Mouse (Mus musculus): ENCODE data around the gene Specc1.

DNA sequence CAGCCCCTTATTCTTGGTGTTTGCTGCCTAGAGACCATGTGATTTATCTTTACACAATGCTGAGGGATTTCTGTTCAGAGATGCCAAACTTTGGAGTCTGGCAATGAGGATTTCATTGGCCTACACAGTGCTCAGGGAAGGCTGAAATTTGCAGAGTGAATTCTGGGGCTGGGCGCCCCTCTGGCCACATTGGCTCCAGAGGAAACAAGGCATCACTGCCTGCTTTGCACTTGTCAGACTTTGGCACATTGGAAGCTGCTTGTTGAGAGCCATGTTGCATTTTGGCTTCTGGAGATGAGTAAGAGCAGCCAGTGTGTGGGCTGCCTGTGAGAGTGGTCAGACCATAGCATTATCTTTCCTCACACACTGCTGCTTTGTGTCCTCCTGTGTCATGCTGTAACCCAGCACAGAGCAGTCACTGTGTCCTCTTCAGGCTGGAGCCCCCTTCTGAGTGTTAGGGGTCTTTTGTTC, 149.9 kb downstream of the Specc1 start:
- TF ChIP-seq CTCF (IDR thresholded peaks at IDR 0.05; ENCODE audit: borderline replicate concordance, extremely low read depth, insufficient read depth, insufficient read length) (no peak), POLR2A (IDR thresholded peaks at IDR 0.05; ENCODE audit: borderline replicate concordance, extremely low read depth, insufficient read depth, insufficient read length, poor library complexity, severe bottlenecking) (no peak)
